Mouse (Mus musculus) C2C12 (cell line): Measurements from ENCODE around the gene Ripor3. TPM values are rescaled to one million over a fixed set of nuclear protein-coding genes. Genes with fewer than 3 reads are reported as not detected.
A peak's percentile ranks its signal among the peaks of the same experiment; 100 is the strongest.

Source experiments
- H3K27me3 ChIP-seq: one replicate; pipeline ENCODE4 v1.6.1; 2011; ENCODE audit not compliant: control insufficient read depth, insufficient read depth, insufficient read length
- H3K36me3 ChIP-seq: one replicate; pipeline ENCODE4 v1.6.1; 2011; ENCODE audit not compliant: control insufficient read depth, insufficient read depth
- H3K4me3 ChIP-seq: one replicate; pipeline ENCODE4 v1.5.1; 2011; ENCODE audit warnings: mild to moderate bottlenecking, control low read depth; ENCODE audit not compliant: poor library complexity, insufficient read depth, severe bottlenecking
- H3K79me2 ChIP-seq: one replicate; pipeline ENCODE4 v1.6.1; 2011; ENCODE audit not compliant: control insufficient read depth, insufficient read depth
- H3K79me3 ChIP-seq: one replicate; pipeline ENCODE4 v1.6.1; 2011; ENCODE audit warnings: low read depth, control low read depth
- H3ac ChIP-seq: one replicate; pipeline ENCODE3; 2011; ENCODE audit warnings: low read depth; ENCODE audit not compliant: control insufficient read depth, insufficient read length
- CEBPB ChIP-seq: IDR thresholded peaks from one replicate; pipeline ENCODE4 v1.6.1; 2011; ENCODE audit warnings: low read depth, mild to moderate bottlenecking, control low read depth, moderate library complexity
- CTCF ChIP-seq: IDR thresholded peaks from one replicate; pipeline ENCODE4 v1.5.1; 2011; ENCODE audit not compliant: control insufficient read depth, insufficient read depth, insufficient read length
- FOSL1 ChIP-seq: IDR thresholded peaks from one replicate; pipeline ENCODE4 v1.8.0; 2011; ENCODE audit warnings: mild to moderate bottlenecking, low read length; ENCODE audit not compliant: poor library complexity, insufficient read depth, severe bottlenecking
- MAX ChIP-seq: IDR thresholded peaks from one replicate; pipeline ENCODE4 v1.6.1; 2011; ENCODE audit warnings: mild to moderate bottlenecking, control low read depth
- MYOD1 ChIP-seq: IDR thresholded peaks from one replicate; pipeline ENCODE4 v1.6.1; 2011; ENCODE audit warnings: low read depth; ENCODE audit not compliant: control insufficient read depth, insufficient read length
- MYOG ChIP-seq: IDR thresholded peaks from one replicate; pipeline ENCODE4 v1.6.1; 2011; ENCODE audit not compliant: control insufficient read depth, insufficient read length; ENCODE audit errors: extremely low read depth
- USF1 ChIP-seq: IDR thresholded peaks from one replicate; pipeline ENCODE4 v1.6.1; 2011; ENCODE audit warnings: low read depth, mild to moderate bottlenecking, control low read depth, moderate library complexity
- polyA plus RNA-seq: library from polyadenylated mRNA; unstranded; fragments of >200 nt; fragmentation: generic; extraction: Trizol; gene quantifications from one replicate; pipeline ENCODE4 v1.2.1, GENCODE M21; 2012; ENCODE audit warnings: missing spikeins

Gene Ripor3
- polyA plus RNA-seq, 1 experiment, result 0.04 TPM

DNA sequence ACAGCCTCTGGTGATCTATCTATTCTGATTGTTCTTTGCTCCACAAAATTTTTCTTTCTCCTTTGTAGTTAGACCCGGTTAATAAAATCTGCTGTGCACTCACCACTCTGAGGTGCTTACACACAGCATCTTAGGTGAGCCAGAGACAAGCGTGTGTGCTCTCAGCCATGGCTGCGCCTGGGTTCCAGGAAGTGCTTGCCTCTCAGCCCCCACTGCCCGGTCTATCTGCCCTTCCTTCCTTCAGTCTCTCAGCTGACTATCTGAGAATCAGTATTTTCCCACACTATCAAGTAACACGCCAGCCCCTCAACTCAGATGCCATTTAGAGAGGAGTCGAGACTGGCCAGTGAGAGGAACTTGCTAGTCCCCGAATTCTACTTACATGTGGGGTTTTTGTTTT, 50.4 kb downstream of the Ripor3 start:
- Histone ChIP-seq H3K27me3 (no peaks in the 10 kb centered on the region), H3K4me3 (no peak overlapping the region), H3K36me3 (peaks cover 14% of the 10 kb centered on the region), H3K79me2 (peaks cover 72% of the 10 kb centered on the region), H3ac (no peak overlapping the region), H3K79me3 (peaks cover 24% of the 10 kb centered on the region)
- TF ChIP-seq CTCF (no peak), MYOD1 (no peak), MAX (no peak), FOSL1 (no peak), MYOG (no peak), CEBPB (no peak), USF1 (no peak)

DNA sequence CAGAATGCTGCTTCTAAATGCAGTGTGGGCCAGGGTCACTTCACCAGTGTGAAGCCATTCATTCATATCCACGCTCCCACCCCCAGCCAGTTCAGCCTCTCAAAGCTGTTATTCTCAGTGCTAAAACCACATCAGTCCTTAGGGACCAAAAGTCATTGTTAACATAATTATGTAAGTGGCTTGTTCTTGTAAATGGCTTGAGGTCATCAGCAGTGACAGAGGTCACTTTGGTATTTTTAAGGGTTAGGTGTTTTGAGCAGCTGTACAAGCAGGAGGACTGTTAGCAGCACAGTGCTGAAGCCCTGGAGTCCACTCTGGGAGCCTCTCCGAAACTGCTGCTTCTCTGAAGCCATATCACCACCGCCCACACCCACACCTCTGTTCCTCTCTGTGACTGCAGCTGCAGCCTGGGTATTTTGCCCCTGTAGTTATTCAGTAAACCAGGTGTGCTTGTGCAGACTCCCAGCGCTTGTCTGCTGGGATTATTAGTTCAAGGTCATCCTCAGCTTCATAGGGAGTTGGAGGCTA, 51.0 kb downstream of the Ripor3 start:
- no peak for TF ChIP-seq CTCF
- TF ChIP-seq MAX, result no peak
- TF ChIP-seq MYOG, result no peak
- no peak for TF ChIP-seq CEBPB
- no peak for TF ChIP-seq FOSL1
- peak; percentile 9 for TF ChIP-seq MYOD1
- H3K27me3 ChIP-seq, result no peaks in the 10 kb centered on the region
- no peak overlapping the region for H3K4me3 ChIP-seq
- H3ac ChIP-seq, result peak overlapping the region; percentile 45
- peaks cover 29% of the 10 kb centered on the region for H3K79me3 ChIP-seq
- peaks cover 9% of the 10 kb centered on the region for H3K36me3 ChIP-seq
- H3K79me2 ChIP-seq, result peaks cover 78% of the 10 kb centered on the region

DNA sequence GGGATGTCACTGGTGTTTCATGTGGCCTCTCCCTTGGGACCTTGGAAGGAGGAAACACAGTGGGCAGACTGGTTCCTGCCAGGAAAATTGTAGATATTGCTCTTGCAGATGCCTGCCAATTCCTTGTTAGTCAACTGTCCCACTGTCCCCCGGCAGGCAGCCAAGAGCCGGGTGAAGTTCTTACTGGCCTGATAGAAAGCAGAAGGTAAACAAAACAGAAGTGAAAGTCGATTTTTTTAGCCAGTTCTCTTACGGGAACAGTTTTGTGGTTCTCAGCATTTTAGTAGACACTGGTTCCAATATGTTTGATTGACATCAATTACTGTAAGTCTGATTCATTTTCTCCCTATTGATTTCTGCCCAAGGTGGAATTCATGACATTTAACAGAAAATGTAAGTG, 51.6 kb downstream of the Ripor3 start:
- no peaks in the 10 kb centered on the region for H3K27me3 ChIP-seq
- peaks cover 3% of the 10 kb centered on the region for H3K36me3 ChIP-seq
- H3K79me2 ChIP-seq, result peaks cover 84% of the 10 kb centered on the region
- TF ChIP-seq MYOG, result no peak
- TF ChIP-seq CEBPB, result no peak
- no peak for TF ChIP-seq FOSL1
- H3ac ChIP-seq, result peak overlapping the region; percentile 2
- peaks cover 31% of the 10 kb centered on the region for H3K79me3 ChIP-seq
- H3K4me3 ChIP-seq, result no peak overlapping the region

DNA sequence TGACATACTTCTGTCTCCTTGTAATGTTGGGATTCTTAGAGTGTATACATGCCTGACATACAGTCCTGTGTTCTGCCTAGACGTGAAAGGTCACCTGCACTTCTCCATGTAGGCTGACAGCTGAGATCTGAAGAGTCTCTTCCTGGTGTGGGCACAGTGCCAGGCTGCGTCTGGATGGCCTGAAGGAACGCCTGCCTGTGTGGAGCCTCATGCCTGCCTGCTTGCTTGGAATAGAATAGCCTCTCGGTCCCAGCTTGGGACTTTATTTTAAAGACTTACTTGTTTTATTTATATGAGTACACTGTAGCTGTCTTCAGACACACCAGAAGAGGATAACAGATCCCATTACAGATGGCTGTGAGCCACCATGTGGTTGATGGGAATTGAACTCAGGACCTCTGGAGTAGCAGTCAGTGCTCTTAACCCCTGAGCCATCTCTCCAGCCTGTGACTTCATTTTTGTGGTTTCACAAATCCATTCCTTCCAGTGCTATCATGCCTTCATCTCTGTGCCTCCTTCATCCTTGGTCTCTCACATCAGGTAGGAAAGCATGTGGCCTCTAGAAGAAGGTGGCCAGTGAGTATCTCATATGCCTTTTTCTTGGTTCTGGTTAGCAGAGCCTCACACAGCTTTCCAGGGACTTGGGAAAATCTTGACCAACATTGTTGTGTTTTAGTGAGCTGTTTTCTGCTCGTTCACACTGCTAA, 52.2 kb downstream of the Ripor3 start:
- Histone ChIP-seq H3ac (peak overlapping the region; percentile 2), H3K79me2 (peaks cover 90% of the 10 kb centered on the region), H3K79me3 (peaks cover 37% of the 10 kb centered on the region), H3K36me3 (no peaks in the 10 kb centered on the region), H3K4me3 (no peak overlapping the region), H3K27me3 (no peaks in the 10 kb centered on the region)
- TF ChIP-seq MAX (no peak), MYOG (no peak), FOSL1 (no peak), MYOD1 (no peak), CEBPB (no peak), USF1 (no peak), CTCF (no peak)

DNA sequence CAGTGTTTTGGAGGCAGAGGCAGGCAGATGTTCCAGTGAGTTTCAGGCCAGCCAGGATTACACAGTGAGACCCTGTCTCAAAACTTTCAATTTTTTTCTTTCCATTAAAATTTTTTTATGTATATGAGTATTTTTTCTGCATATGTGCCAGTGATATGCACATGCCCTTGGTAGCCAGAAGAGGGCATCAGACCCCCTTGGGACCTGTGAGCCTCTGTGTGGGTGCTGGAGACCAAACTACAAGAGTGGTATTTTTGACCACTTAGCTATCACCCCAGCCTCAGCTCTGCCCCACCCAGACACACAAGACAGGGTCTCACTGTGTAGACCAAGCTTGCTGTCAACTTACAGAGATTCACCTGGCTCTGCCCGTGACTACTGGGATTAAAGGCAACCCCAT, 52.9 kb downstream of the Ripor3 start:
- Histone ChIP-seq H3K27me3 (no peaks in the 10 kb centered on the region), H3ac (no peak overlapping the region), H3K79me3 (peaks cover 42% of the 10 kb centered on the region), H3K4me3 (no peak overlapping the region), H3K79me2 (peaks cover 93% of the 10 kb centered on the region), H3K36me3 (no peaks in the 10 kb centered on the region)
- TF ChIP-seq MAX (no peak), USF1 (no peak), FOSL1 (no peak), MYOD1 (no peak), MYOG (no peak), CTCF (no peak), CEBPB (no peak)
